Mouse (Mus musculus) hindbrain, embryonic 10.5 days (tissue): ENCODE data around the gene Gstk1. TPM values are rescaled to one million over a fixed set of nuclear protein-coding genes. Genes with fewer than 3 reads are reported as not detected.

ENCODE experiments used
- DNase-seq: peaks from one replicate; pipeline ENCODE4 v3.0.0-alpha.2; 2017; ENCODE audit warnings: low spot score
- H3K27ac ChIP-seq: fragments of 300-500 bp; sonication (generic); 2 replicates; pipeline ENCODE4 v1.5.1; 2016; ENCODE audit warnings: mild to moderate bottlenecking, moderate library complexity
- H3K27me3 ChIP-seq: fragments of 300-500 bp; sonication (generic); 2 replicates; pipeline ENCODE4 v1.6.1; 2016; ENCODE audit warnings: mild to moderate bottlenecking; ENCODE audit not compliant: poor library complexity, insufficient read depth, severe bottlenecking
- H3K36me3 ChIP-seq: fragments of 300-500 bp; sonication (generic); 2 replicates; pipeline ENCODE4 v1.6.1; 2016; ENCODE audit warnings: mild to moderate bottlenecking, moderate library complexity
- H3K4me1 ChIP-seq: fragments of 300-500 bp; sonication (generic); replicated peaks from 2 replicates; pipeline ENCODE4 v1.6.1; 2016; ENCODE audit warnings: mild to moderate bottlenecking
- H3K4me3 ChIP-seq: fragments of 300-500 bp; sonication (generic); 2 replicates; pipeline ENCODE4 v1.5.1; 2016; ENCODE audit warnings: mild to moderate bottlenecking, moderate library complexity
- H3K9me3 ChIP-seq: fragments of 300-500 bp; sonication (generic); 2 replicates; pipeline ENCODE4 v1.6.1; 2016; ENCODE audit warnings: mild to moderate bottlenecking, moderate library complexity
- WGBS: fragments of 180-500 bp; shearing (Covaris S2); methylation state at CpG from one replicate; pipeline ENCODE4 v1.1.7; 2016; 5-methylcytosine and 5-hydroxymethylcytosine counted together
- polyA plus RNA-seq: library from polyadenylated mRNA; unstranded; fragments of >200 nt; fragmentation: Nextera tagmentation; extraction: Ambion mirVana; gene quantifications from 2 replicates; pipeline ENCODE4 v1.2.1, GENCODE M21; 2016

Gstk1 gene
- 16.5 and 17.7 TPM in 2 replicates for polyA plus RNA-seq

GRCm38 (mm10) chr6:42245711-42246353 is at the start of gene Gstk1:
Gstk1 (plus strand) TSS chr6:42245935.
- peak; percentile 85 for DNase-seq
- Histone ChIP-seq H3K4me1 (peaks cover 17% of the 10 kb centered on the region), H3K4me3 (peak within 1 kb of the TSS; percentile 62), H3K27me3 (peaks cover 15% of the 10 kb centered on the region), H3K36me3 (no peaks in the 10 kb centered on the region), H3K9me3 (no peaks in the 10 kb centered on the region), H3K27ac (peak within 1 kb of the TSS; percentile 64; the same call in 1 of the 2 replicates)
- 3% methylated on average over 28 of the region's 28 CpGs for WGBS

DNA sequence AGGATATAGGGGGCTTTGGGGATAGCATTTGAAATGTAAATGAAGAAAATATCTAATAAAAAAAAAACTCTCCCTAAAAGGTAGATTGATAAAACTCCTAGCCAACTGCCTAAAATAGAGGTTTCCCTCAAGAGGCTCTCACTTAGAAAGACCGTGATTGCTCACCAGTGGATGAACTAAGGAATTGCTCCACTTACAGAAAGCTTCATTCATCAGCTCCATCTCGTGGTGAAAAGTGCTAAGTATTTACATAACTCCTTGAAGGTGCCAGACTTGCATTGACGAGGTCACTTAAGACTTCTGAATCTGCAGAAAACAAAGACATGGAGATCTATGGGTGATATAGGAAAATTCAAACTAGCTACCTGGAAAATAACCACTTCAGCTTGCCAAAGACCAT is 48.0 kb upstream of the Gstk1 start:
- H3K4me1 ChIP-seq: no peaks in the 10 kb centered on the region
- no peaks in the 10 kb centered on the region for H3K9me3 ChIP-seq
- H3K36me3 ChIP-seq: no peaks in the 10 kb centered on the region
- no peak overlapping the region for H3K27ac ChIP-seq
- no peak for DNase-seq
- 48% methylated on average over 3 of the region's 3 CpGs for WGBS
- H3K4me3 ChIP-seq: no peak overlapping the region
- H3K27me3 ChIP-seq: no peaks in the 10 kb centered on the region

- WGBS: 84% methylated on average over 1 of the region's 1 CpGs
Observed at GRCm38 (mm10) chr6:42199498-42199897, 46.2 kb upstream of the Gstk1 start.

GRCm38 (mm10) chr6:42215028-42215427 is 30.7 kb upstream of the Gstk1 start, which contains the start of gene Tas2r144:
Tas2r144 (plus strand) TSS chr6:42215328.
- no peak within 1 kb of the TSS for H3K27ac ChIP-seq
- H3K9me3 ChIP-seq: no peaks in the 10 kb centered on the region
- no peaks in the 10 kb centered on the region for H3K27me3 ChIP-seq
- no peaks in the 10 kb centered on the region for H3K36me3 ChIP-seq
- DNase-seq: no peak
- 85% methylated on average over 2 of the region's 2 CpGs for WGBS
- no peaks in the 10 kb centered on the region for H3K4me1 ChIP-seq
- no peak within 1 kb of the TSS for H3K4me3 ChIP-seq

More at GRCm38 (mm10) chr6:42199498-42199897, 46.2 kb upstream of the Gstk1 start:
- H3K4me1 ChIP-seq: no peaks in the 10 kb centered on the region
- no peaks in the 10 kb centered on the region for H3K36me3 ChIP-seq
- no peaks in the 10 kb centered on the region for H3K9me3 ChIP-seq
- H3K4me3 ChIP-seq: no peak overlapping the region
- DNase-seq: no peak
- H3K27ac ChIP-seq: no peak overlapping the region
- no peaks in the 10 kb centered on the region for H3K27me3 ChIP-seq

GRCm38 (mm10) chr6:42222286-42222685 is 23.4 kb upstream of the Gstk1 start:
- Histone ChIP-seq H3K9me3 (no peaks in the 10 kb centered on the region), H3K4me3 (no peak overlapping the region), H3K27ac (no peak overlapping the region), H3K4me1 (no peaks in the 10 kb centered on the region), H3K27me3 (no peaks in the 10 kb centered on the region), H3K36me3 (no peaks in the 10 kb centered on the region)
- 54% methylated on average over 3 of the region's 3 CpGs for WGBS
- DNase-seq: no peak

DNA sequence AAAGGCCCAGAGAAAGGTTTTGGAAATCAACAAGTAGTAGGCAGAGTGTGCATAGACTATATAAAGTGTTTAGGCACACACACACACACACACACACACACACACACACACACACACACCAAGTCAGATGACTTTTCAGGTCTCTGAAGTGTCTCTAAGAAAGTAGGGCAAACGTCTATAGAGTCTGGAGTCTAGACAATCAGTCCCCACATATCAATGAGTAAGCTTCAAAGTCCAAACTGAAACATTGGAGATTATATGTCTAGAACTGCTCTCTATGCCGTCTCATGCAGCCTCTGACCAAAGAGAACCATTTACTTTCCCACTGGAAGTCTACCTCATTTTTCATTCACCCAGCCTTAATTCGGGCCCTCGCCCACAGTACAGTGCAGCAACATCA is 20.7 kb upstream of the Gstk1 start:
- WGBS: 77% methylated on average over 4 of the region's 4 CpGs
- Histone ChIP-seq H3K4me1 (no peaks in the 10 kb centered on the region), H3K9me3 (no peaks in the 10 kb centered on the region), H3K27ac (no peak overlapping the region), H3K27me3 (no peaks in the 10 kb centered on the region), H3K4me3 (no peak overlapping the region), H3K36me3 (no peaks in the 10 kb centered on the region)
- DNase-seq: no peak

GRCm38 (mm10) chr6:42227240-42228101 is 18.3 kb upstream of the Gstk1 start:
- no peaks in the 10 kb centered on the region for H3K27me3 ChIP-seq
- WGBS: 35% methylated on average over 17 of the region's 17 CpGs
- no peak overlapping the region for H3K27ac ChIP-seq
- no peak overlapping the region for H3K4me3 ChIP-seq
- H3K36me3 ChIP-seq: no peaks in the 10 kb centered on the region
- peak; percentile 63 for DNase-seq
- H3K9me3 ChIP-seq: no peaks in the 10 kb centered on the region
- no peaks in the 10 kb centered on the region for H3K4me1 ChIP-seq

DNA sequence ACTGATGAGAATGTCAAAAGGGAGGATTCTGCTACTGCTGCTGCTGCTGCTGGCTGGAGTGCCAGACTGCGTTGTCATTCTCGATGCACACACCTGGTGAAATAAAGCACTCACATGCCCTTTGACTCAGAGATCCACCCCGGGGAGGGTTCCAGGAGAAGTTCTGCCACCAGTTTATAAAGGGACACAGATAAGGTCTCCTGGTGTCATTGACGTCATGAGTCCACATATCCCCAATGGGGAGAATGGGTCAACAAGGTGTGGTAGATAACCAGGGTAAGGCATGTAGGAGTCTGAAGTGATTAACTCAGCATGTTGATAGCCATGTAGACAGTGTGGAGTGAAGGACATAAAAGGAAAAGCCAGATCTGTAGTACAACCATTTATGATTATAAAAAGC is 16.1 kb upstream of the Gstk1 start:
- no peak overlapping the region for H3K4me3 ChIP-seq
- WGBS: 73% methylated on average over 4 of the region's 4 CpGs
- no peak overlapping the region for H3K27ac ChIP-seq
- no peaks in the 10 kb centered on the region for H3K36me3 ChIP-seq
- no peak for DNase-seq
- H3K4me1 ChIP-seq: no peaks in the 10 kb centered on the region
- H3K27me3 ChIP-seq: no peaks in the 10 kb centered on the region
- H3K9me3 ChIP-seq: no peaks in the 10 kb centered on the region

DNA sequence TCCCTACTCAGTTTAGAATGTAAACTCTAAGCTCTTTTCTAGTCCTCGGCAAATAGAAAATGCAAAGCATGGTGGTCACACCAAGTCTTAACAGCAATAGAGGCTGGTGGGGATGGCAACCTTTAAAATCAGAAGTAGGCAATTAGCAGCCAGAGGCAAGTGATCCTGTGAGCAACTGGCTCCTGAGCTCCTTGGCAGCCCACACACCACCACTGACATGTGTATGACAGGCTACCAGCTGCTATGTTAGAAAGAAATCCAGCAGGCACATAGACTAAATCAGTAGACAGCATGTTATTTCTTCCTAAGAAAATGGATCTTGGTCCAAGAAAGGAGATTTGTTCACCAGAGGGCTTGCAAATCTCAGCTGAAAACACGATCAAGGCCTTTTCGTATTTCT is 14.5 kb upstream of the Gstk1 start:
- H3K4me3 ChIP-seq: no peak overlapping the region
- no peak overlapping the region for H3K27ac ChIP-seq
- H3K27me3 ChIP-seq: no peaks in the 10 kb centered on the region
- 91% methylated on average over 3 of the region's 3 CpGs for WGBS
- H3K36me3 ChIP-seq: no peaks in the 10 kb centered on the region
- no peaks in the 10 kb centered on the region for H3K4me1 ChIP-seq
- no peak for DNase-seq
- no peaks in the 10 kb centered on the region for H3K9me3 ChIP-seq

DNA sequence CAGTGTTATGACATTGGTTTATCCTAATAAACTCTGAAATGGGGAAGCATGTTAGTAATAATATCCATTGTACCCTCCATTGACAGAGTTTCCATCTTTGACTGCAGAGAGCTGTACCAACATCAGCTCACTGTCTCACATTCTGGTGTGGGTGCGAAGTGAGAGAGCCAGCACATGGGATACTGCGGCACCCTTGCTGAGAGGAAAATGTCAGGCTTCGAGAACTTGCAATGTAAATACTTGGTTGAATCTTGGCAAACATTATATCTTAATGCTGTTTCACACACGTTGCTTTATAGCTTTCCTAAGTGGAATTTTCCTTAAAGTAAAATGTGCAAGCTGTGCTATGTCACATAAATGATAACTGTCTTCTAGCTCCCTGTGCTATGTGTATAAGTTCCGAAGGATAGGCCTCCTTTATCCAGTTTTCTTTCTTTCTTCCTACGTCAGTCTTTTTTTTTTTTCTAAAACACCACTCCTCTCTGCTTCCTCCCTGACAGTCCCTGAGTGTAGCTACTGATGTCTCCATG is 8.4 kb upstream of the Gstk1 start:
- Histone ChIP-seq H3K4me1 (no peaks in the 10 kb centered on the region), H3K27me3 (no peaks in the 10 kb centered on the region), H3K4me3 (no peak overlapping the region), H3K36me3 (no peaks in the 10 kb centered on the region), H3K27ac (no peak overlapping the region), H3K9me3 (no peaks in the 10 kb centered on the region)
- 76% methylated on average over 6 of the region's 6 CpGs for WGBS
- no peak for DNase-seq

DNA sequence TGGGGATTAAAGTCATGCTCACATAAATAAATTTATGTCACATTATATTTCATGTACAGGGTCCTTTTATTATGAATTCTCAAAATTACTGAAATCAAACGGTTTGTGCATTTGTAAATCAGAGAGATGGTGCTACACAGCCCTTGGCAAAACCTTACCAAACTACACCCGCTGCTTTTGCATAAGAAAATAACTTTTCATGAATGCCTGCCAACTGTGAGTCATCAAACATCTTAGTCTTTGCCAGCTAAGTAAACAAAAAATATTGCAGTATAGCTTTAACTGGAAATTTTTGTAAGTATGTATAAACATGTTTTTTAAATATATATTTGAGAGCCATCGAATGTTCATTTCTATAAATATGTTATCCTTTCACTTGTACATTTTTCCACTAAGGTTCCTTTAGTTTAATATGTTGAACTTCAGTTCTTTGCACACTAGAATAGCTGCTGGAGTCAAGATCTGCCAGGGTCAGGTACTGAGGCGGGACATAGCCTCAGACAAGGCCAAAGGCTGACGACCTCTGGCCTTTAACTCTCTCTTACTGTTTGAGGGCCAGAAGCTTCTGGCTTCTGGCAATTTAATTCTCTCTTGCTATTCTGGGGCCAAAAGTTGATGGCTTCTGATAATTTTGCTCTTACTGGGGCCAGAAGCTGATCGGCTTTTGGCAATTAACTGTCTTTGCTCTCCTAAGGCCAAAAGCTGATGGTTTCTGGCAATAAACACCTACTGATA is 4.3 kb upstream of the Gstk1 start:
- no peak overlapping the region for H3K27ac ChIP-seq
- no peaks in the 10 kb centered on the region for H3K9me3 ChIP-seq
- H3K4me1 ChIP-seq: peaks cover 8% of the 10 kb centered on the region
- H3K4me3 ChIP-seq: no peak overlapping the region
- WGBS: 75% methylated on average over 6 of the region's 6 CpGs
- DNase-seq: no peak
- peaks cover 4% of the 10 kb centered on the region for H3K27me3 ChIP-seq
- H3K36me3 ChIP-seq: no peaks in the 10 kb centered on the region

DNA sequence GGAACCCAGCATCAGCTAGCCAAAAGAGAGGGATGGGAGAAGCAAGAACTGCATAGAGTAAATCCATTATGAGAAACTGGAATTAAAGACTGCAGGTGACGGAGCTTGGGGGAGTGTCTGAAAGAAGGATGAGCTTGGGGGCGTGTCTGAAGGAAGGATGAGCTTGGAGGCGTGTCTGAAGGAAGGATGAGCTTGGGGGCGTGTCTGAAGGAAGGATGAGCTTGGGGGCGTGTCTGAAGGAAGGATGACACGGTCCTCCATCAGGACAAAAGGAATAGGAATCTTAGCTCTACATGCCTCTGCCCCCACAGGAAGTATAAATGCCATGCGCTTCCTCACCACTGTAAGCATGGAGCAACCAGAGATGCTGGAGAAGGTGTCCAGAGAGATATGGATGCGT is 1.4 kb downstream of the Gstk1 start:
- peaks cover 15% of the 10 kb centered on the region for H3K27me3 ChIP-seq
- 5% methylated on average over 8 of the region's 8 CpGs for WGBS
- no peak for DNase-seq
- H3K4me3 ChIP-seq: peak overlapping the region; percentile 31
- no peak overlapping the region for H3K27ac ChIP-seq
- H3K36me3 ChIP-seq: no peaks in the 10 kb centered on the region
- no peaks in the 10 kb centered on the region for H3K9me3 ChIP-seq
- H3K4me1 ChIP-seq: peaks cover 17% of the 10 kb centered on the region
